Mouse (Mus musculus): Measurements from ENCODE around the gene Syn2.

GRCm38 (mm10) chr6:115210820-115211219 lies 76.1 kb downstream of the Syn2 start:
- no peak for TF ChIP-seq POLR2A (IDR thresholded peaks at IDR 0.05; ENCODE audit: insufficient read depth, low read depth, low read length)
- no peak for TF ChIP-seq CTCF (IDR thresholded peaks at IDR 0.05)
